Comparison of ENCODE assay signal across 8 mouse cellular contexts in genomic region chr2:164834531-164834930, GRCm38 (mm10). TPM values are rescaled to one million over a fixed set of nuclear protein-coding genes. Genes with fewer than 3 reads are reported as not detected.
DNase-seq lines count a peak whose midpoint lies in the region; ATAC-seq lines count a peak whose summit lies in the region.

No protein-coding gene starts in this region.

- DNase-seq in heart, embryonic 10.5 days (ENCODE audit: low spot score), result no peak
- DNase-seq in heart, postnatal 25 days (ENCODE audit: low spot score), result no peak
- no peak for DNase-seq in spleen, postnatal 4 days (ENCODE audit: low spot score in 2 of 2)
- no peak for DNase-seq in gastrocnemius, postnatal 25 days

- no peaks in the 10 kb centered on the region for H3K27me3 ChIP-seq in heart, embryonic 10.5 days (ENCODE audit: insufficient read depth, poor library complexity, severe bottlenecking)
- no peaks in the 10 kb centered on the region for H3K27me3 ChIP-seq in hindbrain, embryonic 15.5 days
- no peaks in the 10 kb centered on the region for H3K27me3 ChIP-seq in liver, embryonic 16.5 days (ENCODE audit: control insufficient read depth, insufficient read depth, low read depth, low read length)
- no peaks in the 10 kb centered on the region for H3K27me3 ChIP-seq in stomach, embryonic 15.5 days (replicated peaks)

- H3K27ac ChIP-seq in heart, embryonic 10.5 days, result peak overlapping the region; percentile 96
- peak overlapping the region; percentile 40 for H3K27ac ChIP-seq in brown adipose tissue, adult 24 weeks (replicated peaks; ENCODE audit: low read depth, low read length)
- 0 out of 2 replicates have a peak overlapping the region, but pooled peaks have one; percentile 82 for H3K27ac ChIP-seq in hindbrain, embryonic 15.5 days (replicated peaks)
- peak overlapping the region; percentile 9; the same call in 1 of the 2 replicates for H3K27ac ChIP-seq in liver, embryonic 16.5 days (ENCODE audit: low read length)
- no peak overlapping the region for H3K27ac ChIP-seq in stomach, embryonic 15.5 days

- intact Hi-C loops in heart, postnatal 25 days (cut with DNase I), result loop anchor here (2.0 to 10.0 kb wide), 3 partner anchors 20 to 200 kb away; partner anchors contain the start of gene Ncoa5

- H3K36me3 ChIP-seq in heart, embryonic 10.5 days, result peaks cover 41% of the 10 kb centered on the region
- peaks cover 6% of the 10 kb centered on the region for H3K36me3 ChIP-seq in hindbrain, embryonic 15.5 days
- no peaks in the 10 kb centered on the region; the same call in none of the 2 replicates for H3K36me3 ChIP-seq in liver, embryonic 16.5 days (ENCODE audit: control insufficient read depth, insufficient read depth)
- peaks cover 13% of the 10 kb centered on the region; the same call in 1 of the 2 replicates for H3K36me3 ChIP-seq in stomach, embryonic 15.5 days

- peak overlapping the region; percentile 83 for H3K4me3 ChIP-seq in heart, embryonic 10.5 days
- peak overlapping the region; percentile 83 for H3K4me3 ChIP-seq in brown adipose tissue, adult 24 weeks (ENCODE audit: insufficient read depth, low read depth, low read length)
- H3K4me3 ChIP-seq in hindbrain, embryonic 15.5 days, result peak overlapping the region; percentile 66
- peak overlapping the region; percentile 63 for H3K4me3 ChIP-seq in liver, embryonic 16.5 days (ENCODE audit: low read depth, low read length)
- peak overlapping the region; percentile 63 for H3K4me3 ChIP-seq in stomach, embryonic 15.5 days (replicated peaks)

- 43% methylated on average over 8 of the region's 8 CpGs for WGBS in heart, embryonic 10.5 days
- 41% methylated on average over 8 of the region's 8 CpGs for WGBS in hindbrain, embryonic 15.5 days
- whole genome bisulfite sequencing in liver, embryonic 16.5 days (ENCODE audit: insufficient replicate concordance), result 35% methylated on average over 8 of the region's 8 CpGs
- 35% methylated on average over 8 of the region's 8 CpGs for WGBS in stomach, embryonic 15.5 days

- H3K9ac ChIP-seq in hindbrain, embryonic 15.5 days, result peak overlapping the region; percentile 66
- H3K9ac ChIP-seq in liver, embryonic 16.5 days (ENCODE audit: low read depth, low read length), result peak overlapping the region; percentile 78
- peak overlapping the region; percentile 81; the same call in 1 of the 2 replicates for H3K9ac ChIP-seq in stomach, embryonic 15.5 days

- peak overlapping the region; percentile 99 for H3K4me2 ChIP-seq in hindbrain, embryonic 15.5 days
- H3K4me2 ChIP-seq in liver, embryonic 16.5 days (ENCODE audit: low read depth, low read length), result peak overlapping the region; percentile 99
- peak overlapping the region; percentile 98 for H3K4me2 ChIP-seq in stomach, embryonic 15.5 days

- H3K9me3 ChIP-seq in heart, embryonic 10.5 days, result no peaks in the 10 kb centered on the region
- H3K9me3 ChIP-seq in hindbrain, embryonic 15.5 days, result no peaks in the 10 kb centered on the region
- no peaks in the 10 kb centered on the region for H3K9me3 ChIP-seq in liver, embryonic 16.5 days (replicated peaks; ENCODE audit: control insufficient read depth, low read length)
- H3K9me3 ChIP-seq in stomach, embryonic 15.5 days, result no peaks in the 10 kb centered on the region

- 0 out of 2 replicates have a peak, but pooled peaks have one; percentile 28 for ATAC-seq in hindbrain, embryonic 15.5 days (ENCODE audit: low FRiP score, low read depth)
- peak; percentile 7; the same call in 1 of the 2 replicates for ATAC-seq in liver, embryonic 16.5 days (ENCODE audit: low read depth)
- ATAC-seq in stomach, embryonic 15.5 days (ENCODE audit: insufficient read depth, low FRiP score, low read depth), result no peak

- peaks cover 30% of the 10 kb centered on the region for H3K4me1 ChIP-seq in heart, embryonic 10.5 days
- peaks cover 7% of the 10 kb centered on the region; the same call in 1 of the 2 replicates for H3K4me1 ChIP-seq in brown adipose tissue, adult 24 weeks (ENCODE audit: control insufficient read depth, insufficient read depth, insufficient read length, low read length)
- peaks cover 24% of the 10 kb centered on the region for H3K4me1 ChIP-seq in hindbrain, embryonic 15.5 days (replicated peaks)
- peaks cover 22% of the 10 kb centered on the region for H3K4me1 ChIP-seq in liver, embryonic 16.5 days (ENCODE audit: control insufficient read depth, low read depth, low read length)
- H3K4me1 ChIP-seq in stomach, embryonic 15.5 days, result peaks cover 17% of the 10 kb centered on the region

RNA-seq across cellular contexts. Expression of gene Neurl2, which starts 1.3 kb away (rescaled TPM):
- polyA plus RNA-seq in heart, embryonic 10.5 days (2016; fragmentation: Nextera tagmentation; extraction: Ambion mirVana), result 28.2 and 55.0 TPM in 2 replicates
- 10 to 100 TPM; 39.9 to 44.6 TPM for total RNA-seq in heart, postnatal 25 days (2021)
- polyA plus RNA-seq in brown adipose tissue, adult 24 weeks (2012; ENCODE audit: insufficient read depth, insufficient read length, missing spikeins), result 1.1 and 4.1 TPM in 2 replicates
- polyA plus RNA-seq in hindbrain, embryonic 15.5 days (2015; fragmentation: Nextera tagmentation; extraction: Ambion mirVana), result 6.3 and 7.9 TPM in 2 replicates
- 1.7 and 2.5 TPM in 2 replicates for polyA plus RNA-seq in liver, embryonic 16.5 days (2015; fragmentation: Nextera tagmentation; extraction: Ambion mirVana)
- polyA plus RNA-seq in stomach, embryonic 15.5 days (2015; fragmentation: Nextera tagmentation; extraction: Ambion mirVana), result 6.2 and 6.9 TPM in 2 replicates
- 10 to 100 TPM; 28.9 to 35.0 TPM for total RNA-seq in gastrocnemius, postnatal 25 days (2021)

RNA-seq across cellular contexts. Expression of gene Ctsa, which starts 1.9 kb away (rescaled TPM):
- 138 and 149 TPM in 2 replicates for polyA plus RNA-seq in heart, embryonic 10.5 days (2016; fragmentation: Nextera tagmentation; extraction: Ambion mirVana)
- 100 to 1,000 TPM in 1 of 2 experiments, 10 to 100 TPM in 1; 90.9 to 108 TPM for total RNA-seq in heart, postnatal 25 days (2021)
- 44.9 and 55.0 TPM in 2 replicates for polyA plus RNA-seq in brown adipose tissue, adult 24 weeks (2012; ENCODE audit: insufficient read depth, insufficient read length, missing spikeins)
- polyA plus RNA-seq in hindbrain, embryonic 15.5 days (2015; fragmentation: Nextera tagmentation; extraction: Ambion mirVana), result 97.0 and 105 TPM in 2 replicates
- polyA plus RNA-seq in liver, embryonic 16.5 days (2015; fragmentation: Nextera tagmentation; extraction: Ambion mirVana), result 90.7 and 92.5 TPM in 2 replicates
- polyA plus RNA-seq in stomach, embryonic 15.5 days (2015; fragmentation: Nextera tagmentation; extraction: Ambion mirVana), result 132 and 159 TPM in 2 replicates
- total RNA-seq in gastrocnemius, postnatal 25 days (2021), result 10 to 100 TPM; 42.9 to 49.2 TPM

RNA-seq across cellular contexts. Expression of gene Spata25, which starts 6.2 kb away (rescaled TPM):
- polyA plus RNA-seq in heart, embryonic 10.5 days (2016; fragmentation: Nextera tagmentation; extraction: Ambion mirVana), result 0.38 TPM in 1 of 2 replicates, not detected in the other
- under 1 TPM; 0.42 to 0.64 TPM for total RNA-seq in heart, postnatal 25 days (2021)
- polyA plus RNA-seq in brown adipose tissue, adult 24 weeks (2012; ENCODE audit: insufficient read depth, insufficient read length, missing spikeins), result not detected in 2 replicates
- polyA plus RNA-seq in hindbrain, embryonic 15.5 days (2015; fragmentation: Nextera tagmentation; extraction: Ambion mirVana), result 0.34 TPM in 1 of 2 replicates, not detected in the other
- polyA plus RNA-seq in liver, embryonic 16.5 days (2015; fragmentation: Nextera tagmentation; extraction: Ambion mirVana), result not detected in 2 replicates
- not detected in 2 replicates for polyA plus RNA-seq in stomach, embryonic 15.5 days (2015; fragmentation: Nextera tagmentation; extraction: Ambion mirVana)
- total RNA-seq in gastrocnemius, postnatal 25 days (2021), result not detected

RNA-seq across cellular contexts. Expression of gene Zswim1, which starts 12.0 kb away (rescaled TPM):
- 13.7 and 14.3 TPM in 2 replicates for polyA plus RNA-seq in heart, embryonic 10.5 days (2016; fragmentation: Nextera tagmentation; extraction: Ambion mirVana)
- 1 to 10 TPM; 3.6 to 4.5 TPM for total RNA-seq in heart, postnatal 25 days (2021)
- 4.1 and 5.3 TPM in 2 replicates for polyA plus RNA-seq in brown adipose tissue, adult 24 weeks (2012; ENCODE audit: insufficient read depth, insufficient read length, missing spikeins)
- polyA plus RNA-seq in hindbrain, embryonic 15.5 days (2015; fragmentation: Nextera tagmentation; extraction: Ambion mirVana), result 24.9 and 29.2 TPM in 2 replicates
- 3.4 and 4.1 TPM in 2 replicates for polyA plus RNA-seq in liver, embryonic 16.5 days (2015; fragmentation: Nextera tagmentation; extraction: Ambion mirVana)
- 13.1 and 13.5 TPM in 2 replicates for polyA plus RNA-seq in stomach, embryonic 15.5 days (2015; fragmentation: Nextera tagmentation; extraction: Ambion mirVana)
- 1 to 10 TPM; 3.7 to 3.8 TPM for total RNA-seq in gastrocnemius, postnatal 25 days (2021)

RNA-seq across cellular contexts. Expression of gene Pltp, which starts 23.0 kb away (rescaled TPM):
- 8.1 and 12.6 TPM in 2 replicates for polyA plus RNA-seq in heart, embryonic 10.5 days (2016; fragmentation: Nextera tagmentation; extraction: Ambion mirVana)
- 10 to 100 TPM; 35.9 to 37.5 TPM for total RNA-seq in heart, postnatal 25 days (2021)
- polyA plus RNA-seq in brown adipose tissue, adult 24 weeks (2012; ENCODE audit: insufficient read depth, insufficient read length, missing spikeins), result 59.0 and 82.5 TPM in 2 replicates
- polyA plus RNA-seq in hindbrain, embryonic 15.5 days (2015; fragmentation: Nextera tagmentation; extraction: Ambion mirVana), result 123 and 129 TPM in 2 replicates
- polyA plus RNA-seq in liver, embryonic 16.5 days (2015; fragmentation: Nextera tagmentation; extraction: Ambion mirVana), result 23.1 and 27.4 TPM in 2 replicates
- polyA plus RNA-seq in stomach, embryonic 15.5 days (2015; fragmentation: Nextera tagmentation; extraction: Ambion mirVana), result 43.9 and 48.5 TPM in 2 replicates
- total RNA-seq in gastrocnemius, postnatal 25 days (2021), result 10 to 100 TPM; 14.8 to 18.6 TPM
